Mouse (Mus musculus) heart, postnatal 0 days (tissue): ENCODE data around the gene Hist1h2ad.

Experiments
- CTCF ChIP-seq: IDR thresholded peaks from 2 replicates; pipeline ENCODE4 v1.5.1; 2016; ENCODE audit warnings: antibody characterized with exemption, control low read depth, low read depth
- EP300 ChIP-seq: IDR thresholded peaks from 2 replicates; pipeline ENCODE4 v1.6.1; 2016; ENCODE audit warnings: antibody characterized with exemption, low read depth

- TF ChIP-seq CTCF, result no peak
- TF ChIP-seq EP300, result peak; percentile 96
Measured at GRCm38 (mm10) chr13:23581408-23582218, 7.4 kb downstream of the Hist1h2ad start, which contains the start of gene Hist1h4d.
